Mouse (Mus musculus) limb, embryonic 10.5 days (tissue): ENCODE measurements around the gene Ttc21a. TPM values are rescaled to one million over a fixed set of nuclear protein-coding genes. Genes with fewer than 3 reads are reported as not detected.

Experiments used
- DNase-seq: peaks from one replicate; pipeline ENCODE4 v3.0.0-alpha.2; 2017; ENCODE audit warnings: low spot score
- H3K27ac ChIP-seq: fragments of 300-500 bp; sonication (generic); 2 replicates; pipeline ENCODE4 v1.5.1; 2016; ENCODE audit warnings: mild to moderate bottlenecking
- H3K27me3 ChIP-seq: fragments of 300-500 bp; sonication (generic); 2 replicates; pipeline ENCODE4 v1.6.1; 2016; ENCODE audit warnings: low read depth, mild to moderate bottlenecking; ENCODE audit not compliant: poor library complexity, severe bottlenecking
- H3K36me3 ChIP-seq: fragments of 300-500 bp; sonication (generic); 2 replicates; pipeline ENCODE4 v1.6.1; 2016; ENCODE audit warnings: mild to moderate bottlenecking, moderate library complexity
- H3K4me1 ChIP-seq: fragments of 300-500 bp; sonication (generic); 2 replicates; pipeline ENCODE4 v1.6.1; 2016
- H3K4me3 ChIP-seq: fragments of 300-500 bp; sonication (generic); 2 replicates; pipeline ENCODE4 v1.5.1; 2016; ENCODE audit warnings: mild to moderate bottlenecking, moderate library complexity
- H3K9me3 ChIP-seq: fragments of 300-500 bp; sonication (generic); replicated peaks from 2 replicates; pipeline ENCODE4 v1.6.1; 2016; ENCODE audit warnings: mild to moderate bottlenecking
- WGBS: fragments of 180-500 bp; shearing (Covaris S2); methylation state at CpG from one replicate; pipeline ENCODE4 v1.1.7; 2016; 5-methylcytosine and 5-hydroxymethylcytosine counted together
- polyA plus RNA-seq: library from polyadenylated mRNA; unstranded; fragments of >200 nt; fragmentation: Nextera tagmentation; extraction: Ambion mirVana; gene quantifications from 2 replicates; pipeline ENCODE4 v1.2.1, GENCODE M21; 2016

Gene Ttc21a
- polyA plus RNA-seq, 1 experiment from 2014 or later = 0.43 TPM

DNA sequence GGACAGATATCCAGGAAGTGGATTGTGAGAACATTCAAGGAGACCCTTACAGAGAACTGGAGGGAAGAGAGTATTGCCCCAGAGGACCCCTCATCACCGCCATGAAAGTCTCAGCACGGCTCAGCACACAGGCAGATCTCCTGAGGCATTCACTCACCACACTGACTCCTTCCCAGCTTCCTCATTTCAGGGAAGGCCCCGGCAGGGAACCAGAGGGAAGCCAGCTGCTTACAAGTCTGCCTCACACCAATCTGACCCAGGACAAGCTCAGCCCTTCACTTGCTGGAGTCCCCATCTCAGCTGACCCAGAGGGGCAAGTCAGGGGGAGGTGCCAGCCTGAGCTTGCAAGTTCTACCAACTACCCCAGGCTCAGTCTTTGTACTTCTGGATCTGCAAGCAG lies 11.4 kb downstream of the Ttc21a start:
- Histone ChIP-seq H3K27me3 (no peaks in the 10 kb centered on the region), H3K4me1 (peaks cover 4% of the 10 kb centered on the region), H3K27ac (no peak overlapping the region), H3K4me3 (no peak overlapping the region), H3K36me3 (no peaks in the 10 kb centered on the region), H3K9me3 (no peaks in the 10 kb centered on the region)
- DNase-seq = no peak
- 53% methylated on average over 3 of the region's 3 CpGs for WGBS

DNA sequence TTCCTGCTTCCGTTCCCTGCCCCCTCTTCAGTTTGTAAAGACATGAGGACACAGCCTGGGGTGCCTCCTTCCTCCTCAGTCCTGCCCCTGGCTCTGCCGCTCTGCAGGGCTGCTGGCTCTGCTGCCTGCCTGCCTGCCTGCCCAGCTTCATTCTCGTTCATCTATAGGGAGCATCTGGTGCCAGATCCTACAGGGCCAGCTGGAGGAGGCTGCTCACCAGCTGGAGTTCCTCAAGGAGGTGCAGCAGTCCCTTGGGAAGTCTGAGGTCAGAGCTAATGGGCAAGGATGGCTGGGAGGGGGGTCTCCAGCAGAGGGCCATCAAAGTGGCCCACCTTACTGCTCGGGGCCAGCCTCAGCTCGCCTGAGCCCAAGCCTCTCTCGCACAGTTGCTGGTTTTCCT lies 13.0 kb downstream of the Ttc21a start:
- H3K9me3 ChIP-seq = no peaks in the 10 kb centered on the region
- no peak for DNase-seq
- H3K36me3 ChIP-seq = no peaks in the 10 kb centered on the region
- H3K4me1 ChIP-seq = peaks cover 4% of the 10 kb centered on the region
- WGBS = 51% methylated on average over 6 of the region's 6 CpGs
- H3K27me3 ChIP-seq = no peaks in the 10 kb centered on the region
- H3K4me3 ChIP-seq = no peak overlapping the region
- H3K27ac ChIP-seq = peak overlapping the region; percentile 12; the same call in 1 of the 2 replicates

DNA sequence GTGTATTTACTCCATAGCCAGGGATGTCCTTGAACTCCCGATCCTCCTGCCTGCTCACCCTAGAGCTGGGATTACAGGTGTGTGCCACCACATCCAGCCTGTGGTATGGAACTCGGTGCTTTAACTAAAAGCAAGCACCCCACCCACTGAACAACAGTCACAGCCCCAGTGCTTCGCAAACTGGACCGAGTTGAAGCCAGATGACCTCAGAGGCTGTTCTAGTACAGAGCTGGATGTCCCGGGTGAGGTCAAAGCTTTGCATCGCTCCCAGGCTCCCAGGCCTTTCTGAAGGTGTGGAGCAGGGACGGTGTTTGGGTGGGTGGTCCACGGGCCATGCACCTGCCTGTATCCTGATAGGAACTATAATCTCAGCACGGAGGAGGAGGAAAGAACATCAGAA lies 14.0 kb downstream of the Ttc21a start:
- no peak for DNase-seq
- no peak overlapping the region for H3K27ac ChIP-seq
- H3K27me3 ChIP-seq = no peaks in the 10 kb centered on the region
- peaks cover 4% of the 10 kb centered on the region for H3K4me1 ChIP-seq
- H3K9me3 ChIP-seq = no peaks in the 10 kb centered on the region
- no peaks in the 10 kb centered on the region for H3K36me3 ChIP-seq
- H3K4me3 ChIP-seq = no peak overlapping the region
- WGBS = 88% methylated on average over 9 of the region's 9 CpGs

DNA sequence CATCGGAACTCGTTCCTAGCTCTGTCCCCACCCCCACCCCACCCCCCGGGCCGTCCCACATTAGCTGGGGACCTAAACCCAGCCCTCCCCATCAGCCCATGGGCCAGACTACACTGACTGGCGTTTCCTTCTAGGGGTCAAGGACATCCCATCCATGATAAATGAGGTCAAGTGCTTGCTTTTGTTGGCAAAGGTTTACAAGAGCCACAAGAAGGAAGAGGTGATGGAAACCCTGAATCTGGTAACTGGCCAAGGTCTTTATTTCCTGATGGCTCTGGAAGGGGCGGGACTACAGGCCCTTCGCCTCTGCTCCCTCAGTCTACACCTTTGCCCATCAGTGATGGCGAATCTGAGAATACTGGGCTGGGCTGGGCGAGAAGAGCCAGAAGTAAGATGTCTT lies 21.4 kb downstream of the Ttc21a start:
- Histone ChIP-seq H3K27me3 (no peaks in the 10 kb centered on the region; the same call in 1 of the 2 replicates), H3K27ac (no peak overlapping the region), H3K36me3 (no peaks in the 10 kb centered on the region), H3K4me1 (peaks cover 14% of the 10 kb centered on the region), H3K4me3 (no peak overlapping the region), H3K9me3 (no peaks in the 10 kb centered on the region)
- no peak for DNase-seq
- 84% methylated on average over 9 of the region's 9 CpGs for WGBS

DNA sequence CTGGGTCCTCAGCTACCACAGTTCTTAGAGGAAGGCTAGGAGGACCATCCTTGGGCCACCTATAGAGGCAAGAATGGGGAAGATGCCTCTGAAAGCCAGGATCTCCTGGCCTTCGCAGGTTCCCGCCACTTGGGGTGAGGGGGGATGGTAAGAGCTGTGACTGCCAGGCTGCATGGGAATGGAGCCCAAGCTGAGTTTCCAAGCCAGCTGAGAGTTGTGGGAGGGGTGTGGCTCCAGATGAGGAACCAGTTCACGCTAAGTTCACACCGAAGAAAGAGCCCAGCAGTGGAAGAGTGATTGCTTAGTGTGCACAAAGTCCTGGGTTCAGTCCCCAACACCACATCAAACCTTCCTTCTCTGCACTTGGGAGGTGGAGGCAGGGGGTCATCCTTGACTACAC lies 24.8 kb downstream of the Ttc21a start:
- Histone ChIP-seq H3K4me3 (no peak overlapping the region), H3K27ac (no peak overlapping the region), H3K9me3 (no peaks in the 10 kb centered on the region), H3K36me3 (no peaks in the 10 kb centered on the region), H3K4me1 (peaks cover 14% of the 10 kb centered on the region), H3K27me3 (no peaks in the 10 kb centered on the region; the same call in 1 of the 2 replicates)
- 72% methylated on average over 4 of the region's 4 CpGs for WGBS
- no peak for DNase-seq

DNA sequence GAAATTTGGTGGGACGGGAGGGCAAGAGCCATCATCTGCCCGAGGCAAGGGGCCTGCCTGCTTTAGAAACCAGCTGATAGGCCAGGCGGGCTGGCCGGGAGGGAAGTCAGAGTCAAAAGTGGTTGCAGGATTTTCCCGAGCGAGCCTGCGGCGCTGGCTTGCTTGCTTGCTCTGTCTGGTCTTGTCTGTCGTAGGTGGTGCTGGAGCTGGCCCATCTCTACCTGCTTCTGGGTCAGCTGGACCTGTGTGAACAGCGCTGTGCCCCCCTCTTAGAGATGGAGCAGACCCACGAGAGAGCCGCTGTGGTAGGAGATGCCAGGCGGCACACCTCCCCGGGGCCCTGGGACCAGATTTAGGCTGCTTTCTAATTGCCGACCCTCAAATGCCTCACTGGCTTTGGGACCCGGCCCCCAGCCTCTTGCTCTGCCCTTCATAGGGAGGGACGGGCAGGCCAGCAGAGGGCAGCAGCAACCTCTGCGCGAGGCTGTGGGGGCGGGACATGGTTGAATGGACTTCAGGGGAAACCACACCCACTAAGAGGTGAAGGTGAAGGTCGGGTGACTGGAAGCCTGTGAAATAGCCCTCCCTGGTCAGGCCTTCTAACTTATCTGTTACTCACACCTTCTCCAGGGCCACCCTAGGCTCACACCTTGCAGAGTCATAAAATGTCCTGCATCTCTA lies 25.7 kb downstream of the Ttc21a start:
- H3K9me3 ChIP-seq = no peaks in the 10 kb centered on the region
- H3K27ac ChIP-seq = peak overlapping the region; percentile 50; the same call in 1 of the 2 replicates
- DNase-seq = peak; percentile 87
- no peaks in the 10 kb centered on the region for H3K36me3 ChIP-seq
- peak overlapping the region; percentile 29 for H3K4me3 ChIP-seq
- H3K27me3 ChIP-seq = no peaks in the 10 kb centered on the region; the same call in 1 of the 2 replicates
- WGBS = 7% methylated on average over 21 of the region's 21 CpGs
- H3K4me1 ChIP-seq = peaks cover 14% of the 10 kb centered on the region

DNA sequence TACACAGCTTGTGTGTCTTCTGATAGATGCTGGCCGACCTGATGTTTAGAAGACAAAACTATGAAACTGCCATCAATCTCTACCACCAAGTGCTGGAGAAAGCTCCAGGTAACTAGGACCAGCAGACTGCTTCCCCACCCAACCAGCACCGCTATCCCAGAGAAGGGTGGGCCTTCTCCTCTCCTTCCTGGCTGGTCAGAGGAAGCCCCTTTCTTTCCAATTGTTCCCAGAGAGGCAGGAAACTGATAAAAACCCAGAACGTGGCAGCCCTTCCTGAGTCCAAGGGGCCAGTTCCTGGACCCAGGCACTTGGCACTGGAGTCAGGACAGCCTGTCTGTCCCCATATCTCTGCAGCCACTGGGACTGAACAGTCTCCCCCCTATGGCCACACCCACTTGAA lies 26.8 kb downstream of the Ttc21a start:
- no peaks in the 10 kb centered on the region for H3K36me3 ChIP-seq
- WGBS = 75% methylated on average over 3 of the region's 3 CpGs
- no peaks in the 10 kb centered on the region; the same call in 1 of the 2 replicates for H3K27me3 ChIP-seq
- no peak overlapping the region for H3K27ac ChIP-seq
- H3K4me1 ChIP-seq = peaks cover 10% of the 10 kb centered on the region
- H3K9me3 ChIP-seq = no peaks in the 10 kb centered on the region
- DNase-seq = no peak
- H3K4me3 ChIP-seq = no peak overlapping the region

DNA sequence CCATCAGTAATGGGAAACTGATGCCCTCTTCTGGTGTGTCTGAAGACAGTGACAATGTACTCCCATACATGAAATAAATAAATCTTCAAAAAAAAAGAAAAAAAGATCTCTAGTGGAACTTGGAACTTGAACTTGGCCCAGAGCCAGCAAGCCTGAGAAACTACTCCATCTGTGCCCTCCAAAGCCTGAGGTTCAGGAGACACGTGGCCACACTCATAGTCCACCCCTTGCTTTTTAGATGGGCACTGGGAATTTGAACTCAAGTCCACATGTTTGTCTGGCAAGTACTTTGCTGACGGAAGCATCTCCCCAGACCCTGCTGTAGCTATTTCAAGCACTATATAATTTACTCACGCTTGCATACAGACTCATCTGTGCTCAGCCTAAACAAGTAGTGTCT lies 27.8 kb downstream of the Ttc21a start:
- 85% methylated on average over 3 of the region's 3 CpGs for WGBS
- Histone ChIP-seq H3K4me1 (peaks cover 13% of the 10 kb centered on the region), H3K9me3 (no peaks in the 10 kb centered on the region), H3K4me3 (no peak overlapping the region), H3K27me3 (no peaks in the 10 kb centered on the region; the same call in 1 of the 2 replicates), H3K36me3 (no peaks in the 10 kb centered on the region), H3K27ac (no peak overlapping the region)
- no peak for DNase-seq

DNA sequence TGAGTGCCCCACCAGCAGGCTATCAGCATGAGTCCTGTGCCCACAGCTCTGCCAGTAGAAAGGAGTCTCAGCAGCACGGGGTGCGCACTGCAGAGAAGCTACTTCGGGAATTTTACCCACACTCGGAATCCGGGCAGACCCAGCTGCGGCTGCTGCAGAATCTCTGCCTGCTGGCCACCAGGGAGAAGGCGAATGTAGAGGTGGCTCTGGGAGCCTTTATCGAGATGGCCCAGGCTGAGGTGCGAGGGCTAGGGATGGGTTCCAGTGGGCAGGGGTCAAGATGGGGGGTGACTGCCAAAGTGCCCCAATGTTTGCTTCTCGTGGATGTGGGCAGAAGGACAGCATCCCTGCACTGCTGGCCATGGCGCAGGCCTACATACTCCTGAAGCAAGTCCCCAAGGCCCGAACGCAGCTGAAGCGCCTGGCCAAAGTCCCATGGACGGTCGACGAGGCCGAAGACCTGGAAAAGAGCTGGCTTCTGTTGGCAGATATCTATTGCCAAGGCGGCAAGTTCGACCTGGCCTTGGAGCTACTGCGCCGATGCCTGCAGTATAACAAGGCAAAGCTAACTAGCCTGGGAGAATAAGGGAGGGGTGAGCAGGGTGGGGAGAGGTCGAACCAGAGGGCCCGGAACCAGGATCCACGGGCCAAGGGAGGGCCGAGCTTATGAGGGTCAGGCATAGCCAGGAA lies 29.0 kb downstream of the Ttc21a start:
- DNase-seq = no peak
- Histone ChIP-seq H3K36me3 (peaks cover 2% of the 10 kb centered on the region), H3K27me3 (no peaks in the 10 kb centered on the region; the same call in 1 of the 2 replicates), H3K4me1 (peaks cover 20% of the 10 kb centered on the region), H3K9me3 (no peaks in the 10 kb centered on the region), H3K4me3 (no peak overlapping the region), H3K27ac (no peak overlapping the region)
- WGBS = 85% methylated on average over 26 of the region's 26 CpGs

DNA sequence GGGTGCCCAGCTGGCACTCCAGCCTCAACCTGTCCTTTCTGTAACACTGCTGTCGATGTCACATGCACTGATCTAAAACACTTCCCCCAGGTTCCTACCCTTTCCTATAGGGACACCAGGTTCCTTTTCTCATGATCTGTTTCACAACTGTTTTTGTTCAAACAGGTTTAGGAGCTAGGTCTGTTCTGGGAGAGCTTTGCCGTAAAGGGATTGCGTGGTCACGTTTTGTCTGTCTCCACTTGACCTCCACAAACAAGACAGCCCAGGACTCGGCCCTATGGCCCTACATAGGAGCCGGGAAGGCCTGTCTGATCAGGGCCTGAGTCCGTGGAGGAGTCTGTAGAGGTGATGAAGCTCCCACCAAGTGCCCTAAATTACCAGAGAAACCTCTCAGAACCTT lies 32.4 kb downstream of the Ttc21a start:
- DNase-seq = no peak
- Histone ChIP-seq H3K4me3 (no peak overlapping the region), H3K27me3 (no peaks in the 10 kb centered on the region), H3K27ac (no peak overlapping the region), H3K4me1 (peaks cover 11% of the 10 kb centered on the region), H3K9me3 (no peaks in the 10 kb centered on the region), H3K36me3 (peaks cover 37% of the 10 kb centered on the region)
- WGBS = 82% methylated on average over 7 of the region's 7 CpGs

DNA sequence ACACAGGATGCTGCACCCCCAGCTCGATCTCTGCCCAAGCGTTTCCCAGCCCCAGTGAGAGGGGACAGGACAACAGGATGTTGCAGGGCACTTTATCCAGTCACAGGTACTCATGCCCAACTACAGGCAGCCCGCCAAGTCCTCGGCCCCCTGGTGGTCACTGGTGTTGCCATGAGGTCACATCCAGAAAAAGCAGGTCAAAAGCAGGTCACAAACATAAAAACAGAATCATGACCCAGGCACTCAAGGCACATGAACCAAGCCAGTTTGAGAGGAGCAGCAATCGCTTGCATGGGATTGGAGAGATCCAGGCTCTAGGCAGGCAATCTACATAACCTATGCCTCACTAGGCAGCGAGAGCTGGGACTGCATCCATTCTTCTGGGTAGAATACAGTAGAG lies 32.8 kb downstream of the Ttc21a start:
- H3K27me3 ChIP-seq = no peaks in the 10 kb centered on the region
- H3K4me1 ChIP-seq = peaks cover 11% of the 10 kb centered on the region
- H3K4me3 ChIP-seq = no peak overlapping the region
- peak; percentile 72 for DNase-seq
- H3K9me3 ChIP-seq = no peaks in the 10 kb centered on the region
- H3K27ac ChIP-seq = no peak overlapping the region
- WGBS = 37% methylated on average over 6 of the region's 6 CpGs
- peaks cover 39% of the 10 kb centered on the region for H3K36me3 ChIP-seq

DNA sequence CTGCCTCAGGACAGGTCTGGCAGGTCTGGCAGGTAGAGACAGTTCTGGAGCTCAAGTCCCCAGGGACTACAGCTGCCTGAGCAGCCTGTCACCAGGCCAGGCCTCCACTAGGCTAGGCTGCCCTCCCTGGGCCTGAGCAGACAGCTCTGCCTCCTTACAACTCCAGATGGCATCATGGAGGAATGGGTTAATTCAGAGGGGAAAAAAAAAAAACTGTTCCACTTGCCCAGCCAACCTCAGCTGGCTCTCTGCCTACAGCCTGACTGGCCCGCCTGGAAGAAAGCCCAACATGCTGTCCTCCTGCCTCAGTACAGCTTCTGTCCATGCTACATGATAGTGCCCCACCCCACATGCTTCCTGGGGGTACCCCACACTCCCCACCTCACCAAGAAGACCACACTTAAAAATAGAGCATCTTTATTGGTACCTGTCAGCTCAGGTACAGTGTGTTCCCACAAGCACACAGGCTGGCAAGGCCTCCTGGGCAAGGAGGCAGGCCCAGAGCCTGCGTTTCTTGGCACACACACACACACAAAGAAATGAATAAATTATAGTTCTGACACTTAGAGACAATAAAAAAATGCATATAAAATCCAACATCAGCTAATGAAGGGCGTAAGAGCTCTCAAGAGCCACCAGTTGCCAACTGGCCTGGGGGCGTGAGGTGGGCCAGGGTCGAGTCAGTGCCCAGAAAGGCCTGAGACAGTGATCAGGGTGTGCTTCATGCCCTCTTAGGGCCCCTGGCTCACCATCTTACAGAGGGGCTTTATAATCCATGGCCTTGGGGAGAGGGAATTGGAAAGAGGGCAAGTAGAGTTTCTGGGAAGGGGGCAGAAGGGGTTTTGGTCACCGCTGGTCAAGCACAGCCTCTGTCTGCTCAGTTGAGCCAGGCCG lies 33.6 kb downstream of the Ttc21a start:
- DNase-seq = no peak
- 89% methylated on average over 7 of the region's 7 CpGs for WGBS

DNA sequence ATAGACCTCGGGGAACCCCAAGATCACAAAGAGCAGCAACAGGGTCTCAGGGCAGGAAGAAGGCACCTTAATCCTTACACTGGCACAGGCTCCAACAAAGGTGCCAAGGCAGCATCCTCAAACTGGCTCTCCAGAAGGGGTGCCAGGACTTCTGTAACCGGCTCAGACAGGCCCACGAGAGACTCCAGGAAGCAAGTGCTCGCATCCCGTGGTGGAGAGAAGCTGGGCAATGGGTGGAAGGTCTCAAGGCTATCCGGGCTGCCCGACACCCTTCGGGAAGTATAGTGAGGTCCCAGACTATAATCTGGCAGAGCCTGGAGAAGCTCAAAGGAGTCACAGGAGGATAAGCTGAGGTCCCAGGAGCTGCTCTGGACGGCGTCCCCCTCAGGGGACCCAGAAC lies 34.8 kb downstream of the Ttc21a start:
- H3K4me1 ChIP-seq = peaks cover 19% of the 10 kb centered on the region
- H3K4me3 ChIP-seq = no peak overlapping the region
- peaks cover 41% of the 10 kb centered on the region for H3K36me3 ChIP-seq
- no peak for DNase-seq
- no peak overlapping the region for H3K27ac ChIP-seq
- 94% methylated on average over 10 of the region's 10 CpGs for WGBS
- H3K27me3 ChIP-seq = no peaks in the 10 kb centered on the region
- H3K9me3 ChIP-seq = no peaks in the 10 kb centered on the region

More for the DNA sequence above, 33.6 kb downstream of the Ttc21a start:
- no peak overlapping the region for H3K4me3 ChIP-seq
- H3K9me3 ChIP-seq = no peaks in the 10 kb centered on the region
- peaks cover 41% of the 10 kb centered on the region for H3K36me3 ChIP-seq
- no peaks in the 10 kb centered on the region for H3K27me3 ChIP-seq
- H3K4me1 ChIP-seq = peaks cover 11% of the 10 kb centered on the region
- no peak overlapping the region; the same call in 1 of the 2 replicates for H3K27ac ChIP-seq
